Mouse (Mus musculus) kidney, adult 2 months (tissue): ENCODE measurements around the gene Pi4kb.

Experiments used
- CTCF ChIP-seq: fragments of 200-500 bp; conservative IDR thresholded peaks from 2 replicates; pipeline ENCODE4 v1.5.1; 2011; ENCODE audit warnings: low read depth, mild to moderate bottlenecking, control low read depth, low read length, moderate library complexity, mixed read lengths; ENCODE audit not compliant: insufficient read depth, insufficient read length
- POLR2A ChIP-seq: fragments of 200-500 bp; IDR thresholded peaks from one replicate; pipeline ENCODE4 v1.6.1; 2011; ENCODE audit warnings: low read depth, low read length, control low read depth

GRCm38 (mm10) chr3:95015337-95015872, 40.9 kb downstream of the Pi4kb start, which contains the start of gene Zfp687:
- peak; percentile 76 for TF ChIP-seq POLR2A
- TF ChIP-seq CTCF: no peak
